Mouse (Mus musculus) cortical plate, adult 2 months (tissue): ENCODE measurements around the gene Tspan18.

ENCODE experiments used
- CTCF ChIP-seq: fragments of 200-500 bp; IDR thresholded peaks from 2 replicates; pipeline ENCODE4 v1.5.1; 2011; ENCODE audit warnings: mild to moderate bottlenecking, control low read depth, low read length; ENCODE audit not compliant: insufficient read depth; ENCODE audit errors: extremely low read depth
- POLR2A ChIP-seq: fragments of 200-500 bp; IDR thresholded peaks from 2 replicates; pipeline ENCODE4 v1.6.1; 2011; ENCODE audit warnings: mild to moderate bottlenecking, low read length, control low read depth; ENCODE audit not compliant: insufficient read depth; ENCODE audit errors: extremely low read depth

GRCm38 (mm10) chr2:93318781-93319349 is 15.4 kb downstream of the Tspan18 start:
- TF ChIP-seq CTCF (no peak), POLR2A (no peak)
